Mouse (Mus musculus) heart, adult 18-20 months (tissue): ENCODE data around the gene Slc25a11. TPM values are rescaled to one million over a fixed set of nuclear protein-coding genes. Genes with fewer than 3 reads are reported as not detected.

Source experiments
- DNase-seq, 2 experiments: peaks; one replicate each; pipeline ENCODE4 v3.0.0; 2021 to 2022; ENCODE audit warnings: mixed read lengths in 1 of 2
- total RNA-seq, 2 experiments: library from RNA; stranded (reverse); gene quantifications; 2 replicates each; pipeline ENCODE4 v1.2.3; 2021

Gene Slc25a11
- total RNA-seq, 2 experiments from 2014 or later, result 619 to 711 TPM

GRCm38 (mm10) chr11:70668335-70668770 lies 21.1 kb upstream of the Slc25a11 start:
- no peak for DNase-seq

GRCm38 (mm10) chr11:70667271-70668150 lies 20.2 kb upstream of the Slc25a11 start:
- no peak for DNase-seq

GRCm38 (mm10) chr11:70666687-70667086 lies 19.4 kb upstream of the Slc25a11 start:
- DNase-seq, result no peak

GRCm38 (mm10) chr11:70664741-70665140 lies 17.5 kb upstream of the Slc25a11 start:
- no peak for DNase-seq

- peak; percentile 61 to 75 for DNase-seq
Measured at GRCm38 (mm10) chr11:70663957-70664356, 16.7 kb upstream of the Slc25a11 start.

GRCm38 (mm10) chr11:70663101-70663500 lies 15.8 kb upstream of the Slc25a11 start:
- DNase-seq, result no peak

GRCm38 (mm10) chr11:70660571-70660970 lies 13.3 kb upstream of the Slc25a11 start:
- DNase-seq, result no peak

- no peak for DNase-seq
Measured at GRCm38 (mm10) chr11:70658942-70659341, 11.7 kb upstream of the Slc25a11 start.

- no peak for DNase-seq
Measured at GRCm38 (mm10) chr11:70658521-70658920, 11.2 kb upstream of the Slc25a11 start.

GRCm38 (mm10) chr11:70657991-70658390 lies 10.7 kb upstream of the Slc25a11 start:
- DNase-seq, result no peak

- no peak for DNase-seq
Measured at GRCm38 (mm10) chr11:70657573-70657972, 10.3 kb upstream of the Slc25a11 start.

GRCm38 (mm10) chr11:70656964-70657363 lies 9.7 kb upstream of the Slc25a11 start, which contains the start of gene Eno3:
Gene Eno3, plus strand, starts transcription at chr11:70657202.
- DNase-seq, result peak; percentile 52 to 55

GRCm38 (mm10) chr11:70656456-70656927 lies 9.2 kb upstream of the Slc25a11 start:
- peak; percentile 87 to 88 for DNase-seq

- DNase-seq, result peak; percentile 73 to 74
Measured at GRCm38 (mm10) chr11:70655571-70656455, 8.5 kb upstream of the Slc25a11 start.

GRCm38 (mm10) chr11:70654923-70655570 lies 7.8 kb upstream of the Slc25a11 start:
- DNase-seq, result peak; percentile 89 to 90

- peak; percentile 81 to 83 for DNase-seq
Measured at GRCm38 (mm10) chr11:70654198-70654922, 7.1 kb upstream of the Slc25a11 start, which contains the start of gene Pfn1. Gene Pfn1, minus strand, starts transcription at chr11:70654644.

- peak; percentile 75 to 77 for DNase-seq
Measured at GRCm38 (mm10) chr11:70653345-70654197, 6.3 kb upstream of the Slc25a11 start.

GRCm38 (mm10) chr11:70652884-70653344 lies 5.6 kb upstream of the Slc25a11 start:
- no peak for DNase-seq

- no peak for DNase-seq
Measured at GRCm38 (mm10) chr11:70652029-70652883, 5.0 kb upstream of the Slc25a11 start.
